Mouse (Mus musculus) forebrain, embryonic 16.5 days (tissue): ENCODE measurements around the gene Pltp. TPM values are rescaled to one million over a fixed set of nuclear protein-coding genes. Genes with fewer than 3 reads are reported as not detected.

ENCODE experiments used
- ATAC-seq: fragments of 200-750 bp; cut with Nextera tagmentation; 2 replicates; pipeline ENCODE4 v1.8.0; 2017; ENCODE audit warnings: mild to moderate bottlenecking, moderate library complexity
- H3K27ac ChIP-seq: fragments of 300-500 bp; sonication (generic); 2 replicates; pipeline ENCODE4 v1.5.1; 2014; ENCODE audit warnings: low read length, control low read depth
- H3K27me3 ChIP-seq: fragments of 300-500 bp; sonication (generic); replicated peaks from 2 replicates; pipeline ENCODE4 v1.6.1; 2014; ENCODE audit warnings: low read length; ENCODE audit not compliant: control insufficient read depth, insufficient read depth
- H3K36me3 ChIP-seq: fragments of 300-500 bp; sonication (generic); 2 replicates; pipeline ENCODE4 v1.6.1; 2014; ENCODE audit not compliant: control insufficient read depth, insufficient read depth
- H3K4me1 ChIP-seq: fragments of 300-500 bp; sonication (generic); replicated peaks from 2 replicates; pipeline ENCODE4 v1.6.1; 2014; ENCODE audit warnings: low read length; ENCODE audit not compliant: control insufficient read depth, insufficient read depth
- H3K4me2 ChIP-seq: fragments of 300-500 bp; sonication (generic); 2 replicates; pipeline ENCODE4 v1.6.1; 2014; ENCODE audit warnings: mild to moderate bottlenecking, low read length, control low read depth
- H3K4me3 ChIP-seq: fragments of 300-500 bp; sonication (generic); replicated peaks from 2 replicates; pipeline ENCODE4 v1.5.1; 2014; ENCODE audit warnings: mild to moderate bottlenecking, low read length, control low read depth
- H3K9ac ChIP-seq: fragments of 300-500 bp; sonication (generic); replicated peaks from 2 replicates; pipeline ENCODE4 v1.6.1; 2014; ENCODE audit warnings: low read depth, low read length, control low read depth
- H3K9me3 ChIP-seq: fragments of 300-500 bp; sonication (generic); 2 replicates; pipeline ENCODE4 v1.6.1; 2016; ENCODE audit warnings: low read length; ENCODE audit not compliant: control insufficient read depth
- WGBS: fragments of 180-500 bp; shearing (Covaris S2); extraction: QIAGEN DNeasy Blood & Tissue Kit; methylation state at CpG from one replicate; pipeline ENCODE4 v1.1.7; 2014; 5-methylcytosine and 5-hydroxymethylcytosine counted together
- polyA plus RNA-seq: library from polyadenylated mRNA; unstranded; fragments of >200 nt; fragmentation: Nextera tagmentation; extraction: Ambion mirVana; gene quantifications from 2 replicates; pipeline ENCODE4 v1.2.1, GENCODE M21; 2015

The Pltp gene
- polyA plus RNA-seq, 1 experiment from 2014 or later: 45.7 TPM

DNA sequence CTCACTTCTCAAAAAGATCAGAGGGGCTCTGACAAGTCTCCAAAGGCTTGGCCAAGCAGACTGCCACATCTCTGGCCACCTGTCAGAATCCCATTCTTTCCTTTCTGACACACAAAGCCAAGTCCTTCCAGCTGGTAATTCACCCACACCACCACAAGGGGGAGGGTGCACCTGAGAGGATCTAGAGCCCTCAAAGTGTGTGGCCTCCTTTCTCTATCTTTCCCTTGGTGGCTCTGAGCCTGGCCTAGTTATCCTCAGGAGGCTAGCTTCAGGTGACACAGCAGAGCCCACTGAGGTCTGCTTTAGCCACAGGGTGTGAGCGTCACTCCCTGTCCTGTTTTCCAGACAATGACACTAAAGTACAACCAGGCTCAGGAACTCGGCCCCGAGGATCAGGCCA is 64.3 kb downstream of the Pltp start:
- Histone ChIP-seq H3K4me1 (no peaks in the 10 kb centered on the region), H3K9ac (no peak overlapping the region), H3K27me3 (no peaks in the 10 kb centered on the region), H3K27ac (no peak overlapping the region), H3K4me2 (no peak overlapping the region), H3K36me3 (peaks cover 12% of the 10 kb centered on the region), H3K9me3 (no peaks in the 10 kb centered on the region), H3K4me3 (no peak overlapping the region)
- ATAC-seq: no peak
- WGBS: 82% methylated on average over 3 of the region's 3 CpGs

DNA sequence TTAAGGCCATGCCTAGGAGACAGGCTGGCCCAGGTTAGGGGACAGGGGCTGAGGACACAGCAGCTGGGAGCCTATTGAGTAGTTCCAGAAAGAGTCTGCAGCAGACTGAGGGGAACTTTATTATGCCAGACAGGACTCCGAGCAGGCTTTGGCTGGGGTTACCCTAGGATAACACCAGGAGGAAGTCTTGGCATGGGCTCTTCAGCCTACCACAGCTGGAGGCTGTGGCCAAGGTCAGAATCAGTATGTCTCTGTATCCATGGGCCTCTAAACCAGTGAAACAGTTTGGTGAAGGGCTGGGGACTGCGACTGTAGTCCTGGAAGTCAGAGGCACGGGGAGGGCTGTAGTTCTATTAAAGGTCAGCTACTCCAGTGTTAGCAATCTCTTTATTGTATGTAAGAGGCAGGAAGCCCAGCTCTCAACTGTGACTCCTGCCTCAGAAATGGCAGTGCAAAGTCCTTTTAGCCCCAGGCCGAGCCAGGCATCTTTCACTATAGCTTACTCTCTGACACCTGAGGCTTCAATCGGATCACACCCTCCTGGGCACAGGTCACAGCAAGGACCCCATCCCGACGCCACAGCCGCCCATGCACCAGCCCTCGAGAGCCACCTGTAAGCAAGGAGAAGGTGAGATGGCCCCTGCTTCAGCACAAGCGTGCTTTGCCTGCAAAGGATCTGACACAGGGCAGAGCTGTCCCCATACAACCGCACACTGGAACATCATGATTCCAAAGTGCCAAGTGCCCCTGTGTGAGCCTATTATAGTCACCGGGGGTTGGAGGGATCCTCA is 64.9 kb downstream of the Pltp start:
- Histone ChIP-seq H3K4me1 (no peaks in the 10 kb centered on the region; the same call in 1 of the 2 replicates), H3K9me3 (no peaks in the 10 kb centered on the region), H3K9ac (no peak overlapping the region), H3K27ac (no peak overlapping the region), H3K4me2 (no peak overlapping the region), H3K4me3 (no peak overlapping the region), H3K27me3 (no peaks in the 10 kb centered on the region), H3K36me3 (peaks cover 12% of the 10 kb centered on the region)
- 90% methylated on average over 12 of the region's 12 CpGs for WGBS
- no peak for ATAC-seq

- H3K27me3 ChIP-seq: no peaks in the 10 kb centered on the region
- H3K4me1 ChIP-seq: peaks cover 3% of the 10 kb centered on the region
- H3K4me2 ChIP-seq: no peak overlapping the region
- H3K27ac ChIP-seq: no peak overlapping the region
- H3K9ac ChIP-seq: no peak overlapping the region
- no peaks in the 10 kb centered on the region for H3K9me3 ChIP-seq
- no peak for ATAC-seq
- peaks cover 12% of the 10 kb centered on the region for H3K36me3 ChIP-seq
- 91% methylated on average over 18 of the region's 18 CpGs for WGBS
- H3K4me3 ChIP-seq: no peak overlapping the region
Measured at GRCm38 (mm10) chr2:164791841-164792261, 65.7 kb downstream of the Pltp start.

DNA sequence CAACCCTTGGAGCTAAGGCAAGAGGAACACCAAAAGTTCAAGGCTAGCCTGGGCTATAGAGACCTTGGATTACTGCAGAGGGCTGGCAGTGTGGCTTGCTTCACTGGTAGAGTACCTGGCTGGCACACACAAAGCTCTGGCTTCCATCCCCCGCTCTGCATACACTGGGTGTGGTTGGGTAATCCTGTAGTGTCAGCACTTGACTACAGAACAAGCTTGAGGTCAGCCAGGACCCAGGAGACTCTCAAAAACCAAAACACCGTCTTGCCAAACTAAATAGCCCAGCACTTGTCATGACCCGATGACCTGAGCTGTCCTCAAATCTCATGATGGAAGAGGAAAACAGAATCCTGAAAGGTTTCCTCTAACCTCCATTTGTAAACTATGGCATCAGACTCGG is 67.1 kb downstream of the Pltp start:
- no peaks in the 10 kb centered on the region for H3K27me3 ChIP-seq
- no peaks in the 10 kb centered on the region for H3K9me3 ChIP-seq
- no peak overlapping the region for H3K9ac ChIP-seq
- no peak overlapping the region for H3K27ac ChIP-seq
- peaks cover 12% of the 10 kb centered on the region for H3K36me3 ChIP-seq
- no peak for ATAC-seq
- peaks cover 11% of the 10 kb centered on the region for H3K4me1 ChIP-seq
- no peak overlapping the region for H3K4me2 ChIP-seq
- 85% methylated on average over 4 of the region's 4 CpGs for WGBS
- no peak overlapping the region for H3K4me3 ChIP-seq

Other genes starting within 250 kb of the Pltp start
- not detected in 2 replicates for gene Wfdc6b, start 244.2 kb downstream of the Pltp start, polyA plus RNA-seq
- not detected in 2 replicates for gene Wfdc8, start 244.1 kb downstream of the Pltp start, polyA plus RNA-seq
- not detected in 2 replicates for gene Wfdc16, start 218.9 kb downstream of the Pltp start, polyA plus RNA-seq
- gene Wfdc10, start 201.7 kb downstream of the Pltp start, polyA plus RNA-seq: not detected in 2 replicates
- gene Wfdc9, start 201.1 kb downstream of the Pltp start, polyA plus RNA-seq: not detected in 2 replicates
- not detected in 2 replicates for gene Wfdc11, start 183.6 kb downstream of the Pltp start, polyA plus RNA-seq
- not detected in 2 replicates for gene Wfdc13, start 172.6 kb downstream of the Pltp start, polyA plus RNA-seq
- not detected in 2 replicates for gene Spint4, start 159.2 kb downstream of the Pltp start, polyA plus RNA-seq
- gene Spint5, start 142.4 kb downstream of the Pltp start, polyA plus RNA-seq: not detected in 2 replicates
- gene Wfdc3, start 111.8 kb downstream of the Pltp start, polyA plus RNA-seq: 1.4 and 1.7 TPM in 2 replicates
- 67.5 and 72.9 TPM in 2 replicates for gene Dnttip1, start 111.7 kb downstream of the Pltp start, polyA plus RNA-seq
- 148 and 173 TPM in 2 replicates for gene Ube2c, start 87.8 kb downstream of the Pltp start, polyA plus RNA-seq
- gene Tnnc2, start 77.7 kb downstream of the Pltp start, polyA plus RNA-seq: 1.1 TPM in 1 of 2 replicates, not detected in the other
- gene Snx21, start 71.9 kb downstream of the Pltp start, polyA plus RNA-seq: 26.0 and 35.6 TPM in 2 replicates
- gene Acot8, start 52.8 kb downstream of the Pltp start, polyA plus RNA-seq: 16.3 and 19.3 TPM in 2 replicates
- gene Zswim3, start 52.6 kb downstream of the Pltp start, polyA plus RNA-seq: 14.8 and 15.4 TPM in 2 replicates
- gene Zswim1, start 35.0 kb downstream of the Pltp start, polyA plus RNA-seq: 24.2 and 26.8 TPM in 2 replicates
- gene Spata25, start 29.2 kb downstream of the Pltp start, polyA plus RNA-seq: 0.47 TPM in 1 of 2 replicates, not detected in the other
- 98.9 and 102 TPM in 2 replicates for gene Ctsa, start 24.8 kb downstream of the Pltp start, polyA plus RNA-seq
- gene Neurl2, start 24.3 kb downstream of the Pltp start, polyA plus RNA-seq: 5.9 and 7.0 TPM in 2 replicates
- 79.3 and 93.7 TPM in 2 replicates for gene Pcif1, start 21.6 kb upstream of the Pltp start, polyA plus RNA-seq
- 16.2 and 19.9 TPM in 2 replicates for gene Zfp335, start 54.0 kb upstream of the Pltp start, polyA plus RNA-seq
- 16.9 and 20.6 TPM in 2 replicates for gene Mmp9, start 83.1 kb upstream of the Pltp start, polyA plus RNA-seq
- gene Slc12a5, start 103.1 kb upstream of the Pltp start, polyA plus RNA-seq: 13.1 and 22.4 TPM in 2 replicates
- gene Ncoa5, start 177.2 kb upstream of the Pltp start, polyA plus RNA-seq: 128 and 138 TPM in 2 replicates
- 5.0 and 6.2 TPM in 2 replicates for gene Cd40, start 197.9 kb upstream of the Pltp start, polyA plus RNA-seq
- gene 1700025C18Rik, start 233.0 kb upstream of the Pltp start, polyA plus RNA-seq: not detected in 2 replicates